ENCODE assay signal across 8 mouse cellular contexts in the genomic region with DNA sequence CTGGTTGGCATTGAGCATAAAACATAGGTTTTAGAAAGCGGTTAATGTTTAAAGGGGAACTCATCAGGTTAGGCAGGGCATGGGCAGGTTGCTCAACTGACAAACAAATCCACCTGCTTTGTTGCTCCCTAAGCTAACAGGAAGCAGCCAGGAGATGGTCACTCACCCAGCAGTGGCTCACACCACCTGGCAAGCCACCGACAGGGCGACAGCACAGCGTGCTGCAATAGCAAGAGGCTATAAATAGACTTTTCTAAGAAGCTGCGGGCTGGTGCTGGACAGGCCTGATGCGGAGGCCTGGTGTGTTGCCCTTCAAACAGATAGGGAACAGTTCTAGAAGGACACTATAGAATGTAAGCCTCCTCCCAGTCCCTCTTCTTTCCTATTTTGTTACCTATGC.
A peak's percentile ranks its signal among the peaks of the same experiment; 100 is the strongest.
DNase-seq lines count a peak whose midpoint lies in the region; ATAC-seq and TF ChIP-seq lines count a peak whose summit lies in the region.

No protein-coding gene starts in this region.

- TF ChIP-seq CTCF in forebrain, postnatal 0 days (IDR thresholded peaks at IDR 0.05; ENCODE audit: low read depth): no peak

- no peak overlapping the region for H3K4me3 ChIP-seq in heart, embryonic 15.5 days
- H3K4me3 ChIP-seq in liver, embryonic 13.5 days (replicated peaks): peak overlapping the region; percentile 4; the same call in 1 of the 2 replicates
- H3K4me3 ChIP-seq in forebrain, postnatal 0 days (ENCODE audit: low read depth, low read length): no peak overlapping the region
- H3K4me3 ChIP-seq in hindbrain, embryonic 13.5 days: no peak overlapping the region

- peak; percentile 76; the same call in 1 of the 2 replicates for ATAC-seq in heart, embryonic 15.5 days (replicated peaks; ENCODE audit: insufficient number of reproducible peaks, insufficient read depth, low FRiP score, low read depth)
- ATAC-seq in liver, embryonic 13.5 days (ENCODE audit: low read depth): peak; percentile 78
- no peak for ATAC-seq in forebrain, postnatal 0 days
- no peak for ATAC-seq in hindbrain, embryonic 13.5 days (ENCODE audit: low FRiP score)

- H3K27me3 ChIP-seq in heart, embryonic 15.5 days: no peaks in the 10 kb centered on the region
- no peaks in the 10 kb centered on the region for H3K27me3 ChIP-seq in liver, embryonic 13.5 days
- no peaks in the 10 kb centered on the region for H3K27me3 ChIP-seq in forebrain, postnatal 0 days (ENCODE audit: insufficient read depth, low read length)
- no peaks in the 10 kb centered on the region for H3K27me3 ChIP-seq in hindbrain, embryonic 13.5 days

- peak; percentile 12 to 42 for DNase-seq in lung, adult 18-20 months
- DNase-seq in lung, postnatal 25 days (ENCODE audit: low spot score): no peak
- no peak for DNase-seq in liver, embryonic 13.5 days
- DNase-seq in thymus, postnatal 14 days: peak; percentile 45
- no peak for DNase-seq in ovary, postnatal 10 days (ENCODE audit: low spot score)
- DNase-seq in forebrain, postnatal 0 days: no peak

- H3K4me2 ChIP-seq in heart, embryonic 15.5 days: peak overlapping the region; percentile 54
- H3K4me2 ChIP-seq in liver, embryonic 13.5 days: peak overlapping the region; percentile 41; the same call in 1 of the 2 replicates
- no peak overlapping the region for H3K4me2 ChIP-seq in forebrain, postnatal 0 days (ENCODE audit: low read depth)
- no peak overlapping the region for H3K4me2 ChIP-seq in hindbrain, embryonic 13.5 days

- H3K9me3 ChIP-seq in heart, embryonic 15.5 days (replicated peaks): no peaks in the 10 kb centered on the region
- no peaks in the 10 kb centered on the region for H3K9me3 ChIP-seq in liver, embryonic 13.5 days (replicated peaks)
- no peaks in the 10 kb centered on the region for H3K9me3 ChIP-seq in forebrain, postnatal 0 days (ENCODE audit: low read length)
- no peaks in the 10 kb centered on the region for H3K9me3 ChIP-seq in hindbrain, embryonic 13.5 days

- no peaks in the 10 kb centered on the region for H3K36me3 ChIP-seq in heart, embryonic 15.5 days
- H3K36me3 ChIP-seq in liver, embryonic 13.5 days: no peaks in the 10 kb centered on the region
- no peaks in the 10 kb centered on the region for H3K36me3 ChIP-seq in forebrain, postnatal 0 days (ENCODE audit: insufficient read depth)
- no peaks in the 10 kb centered on the region for H3K36me3 ChIP-seq in hindbrain, embryonic 13.5 days

- 29% methylated on average over 6 of the region's 6 CpGs for WGBS in heart, embryonic 15.5 days
- WGBS in liver, embryonic 13.5 days (ENCODE audit: insufficient replicate concordance): 13% methylated on average over 6 of the region's 6 CpGs
- 59% methylated on average over 6 of the region's 6 CpGs for WGBS in forebrain, postnatal 0 days
- 61% methylated on average over 6 of the region's 6 CpGs for WGBS in hindbrain, embryonic 13.5 days

- peaks cover 31% of the 10 kb centered on the region for H3K4me1 ChIP-seq in heart, embryonic 15.5 days (replicated peaks)
- peaks cover 15% of the 10 kb centered on the region for H3K4me1 ChIP-seq in liver, embryonic 13.5 days (replicated peaks)
- no peaks in the 10 kb centered on the region for H3K4me1 ChIP-seq in forebrain, postnatal 0 days (ENCODE audit: insufficient read depth)
- H3K4me1 ChIP-seq in hindbrain, embryonic 13.5 days (replicated peaks): peaks cover 14% of the 10 kb centered on the region

- no peak overlapping the region for H3K9ac ChIP-seq in heart, embryonic 15.5 days
- no peak overlapping the region for H3K9ac ChIP-seq in liver, embryonic 13.5 days
- no peak overlapping the region for H3K9ac ChIP-seq in forebrain, postnatal 0 days
- H3K9ac ChIP-seq in hindbrain, embryonic 13.5 days: no peak overlapping the region

- peak overlapping the region; percentile 76 for H3K27ac ChIP-seq in heart, embryonic 15.5 days
- H3K27ac ChIP-seq in liver, embryonic 13.5 days: no peak overlapping the region
- no peak overlapping the region for H3K27ac ChIP-seq in forebrain, postnatal 0 days (ENCODE audit: low read depth, low read length)
- no peak overlapping the region for H3K27ac ChIP-seq in hindbrain, embryonic 13.5 days

Comparison
In these comparisons a context has a peak if more than half of its experiments do, and no peak if none do; other contexts are left out.
1. DNase-seq: peak in lung, adult 18-20 months (2 of 2) and thymus, postnatal 14 days (single experiment); none in lung, postnatal 25 days (single experiment), liver, embryonic 13.5 days (single experiment), ovary, postnatal 10 days (single experiment) and forebrain, postnatal 0 days (single experiment).
2. ATAC-seq: peak in heart, embryonic 15.5 days (single experiment) and liver, embryonic 13.5 days (single experiment); none in forebrain, postnatal 0 days (single experiment) and hindbrain, embryonic 13.5 days (single experiment).
3. H3K4me2 ChIP-seq: peak in heart, embryonic 15.5 days (single experiment) and liver, embryonic 13.5 days (single experiment); none in forebrain, postnatal 0 days (single experiment) and hindbrain, embryonic 13.5 days (single experiment).